Mouse (Mus musculus) adrenal gland, postnatal 36 days (tissue): ENCODE data around the gene Mxd4. TPM values are rescaled to one million over a fixed set of nuclear protein-coding genes. Genes with fewer than 3 reads are reported as not detected.

ENCODE experiments used
- DNase-seq, 2 experiments: peaks; one replicate each; pipeline ENCODE4 v3.0.0; 2021; ENCODE audit warnings: mixed read lengths in 1 of 2
- total RNA-seq, 2 experiments: library from RNA; stranded (reverse); gene quantifications; 2 replicates each; pipeline ENCODE4 v1.2.3; 2021

The Mxd4 gene
- total RNA-seq, 2 experiments from 2014 or later: 133 to 137 TPM

DNA sequence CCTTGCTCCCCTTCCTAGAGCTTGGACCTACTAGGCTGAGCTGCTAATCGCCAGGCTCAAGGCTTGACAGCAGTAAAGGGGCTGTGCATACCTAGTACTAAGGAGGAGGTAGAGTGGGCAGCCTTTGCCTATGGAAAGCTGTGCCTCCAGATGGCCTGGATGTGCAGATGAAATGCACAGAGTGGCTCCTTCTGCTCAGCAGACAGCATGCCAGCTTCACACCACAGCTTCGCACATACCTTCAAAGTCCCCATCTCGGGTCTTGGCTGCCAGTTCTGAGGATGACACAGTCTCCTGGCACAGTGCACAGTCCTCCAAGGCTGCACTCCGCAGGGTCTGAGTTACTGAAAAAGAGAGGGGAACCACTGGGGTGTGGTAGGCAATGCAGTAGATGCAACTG, 9.7 kb upstream of the Mxd4 start:
- DNase-seq: peak; percentile 33 to 36

DNA sequence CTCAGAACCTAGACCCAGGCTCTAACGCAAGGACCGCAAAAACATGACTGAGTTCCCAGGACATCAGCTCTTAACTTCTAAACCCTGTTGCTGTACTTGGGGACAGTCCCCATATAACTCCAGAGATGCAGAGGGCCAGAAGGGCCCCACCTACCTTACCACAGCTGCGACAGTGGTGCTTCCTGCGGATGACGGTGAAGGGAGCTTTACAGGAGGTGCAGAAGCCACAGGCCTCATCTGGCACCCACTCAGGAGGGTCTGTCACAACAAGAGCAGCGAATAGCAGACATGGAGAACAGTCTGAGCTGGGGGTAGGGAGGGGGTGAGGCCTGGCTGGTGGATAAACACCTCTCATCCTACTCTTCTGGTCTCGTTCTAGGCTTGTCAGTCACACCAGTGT, 8.9 kb upstream of the Mxd4 start:
- no peak for DNase-seq

DNA sequence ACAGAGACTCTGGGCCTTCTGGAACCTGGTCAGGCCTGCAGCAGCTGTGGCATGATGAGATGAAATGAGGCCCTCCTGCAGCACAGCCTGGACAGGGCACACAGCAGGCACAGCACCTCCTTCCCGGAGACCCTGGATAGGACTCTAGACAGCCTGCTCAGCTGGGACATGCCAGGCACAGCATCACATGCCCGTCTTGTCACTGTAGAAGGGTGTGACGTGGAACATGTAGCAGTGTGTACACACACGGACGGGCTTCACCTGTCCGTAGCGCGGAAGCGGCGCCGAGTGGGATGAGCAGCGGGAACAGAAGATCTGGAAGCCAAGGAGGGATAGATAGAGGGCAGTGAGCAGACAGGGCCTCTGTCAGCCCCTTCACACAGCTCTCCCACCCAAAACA, 8.3 kb upstream of the Mxd4 start:
- DNase-seq: no peak

DNA sequence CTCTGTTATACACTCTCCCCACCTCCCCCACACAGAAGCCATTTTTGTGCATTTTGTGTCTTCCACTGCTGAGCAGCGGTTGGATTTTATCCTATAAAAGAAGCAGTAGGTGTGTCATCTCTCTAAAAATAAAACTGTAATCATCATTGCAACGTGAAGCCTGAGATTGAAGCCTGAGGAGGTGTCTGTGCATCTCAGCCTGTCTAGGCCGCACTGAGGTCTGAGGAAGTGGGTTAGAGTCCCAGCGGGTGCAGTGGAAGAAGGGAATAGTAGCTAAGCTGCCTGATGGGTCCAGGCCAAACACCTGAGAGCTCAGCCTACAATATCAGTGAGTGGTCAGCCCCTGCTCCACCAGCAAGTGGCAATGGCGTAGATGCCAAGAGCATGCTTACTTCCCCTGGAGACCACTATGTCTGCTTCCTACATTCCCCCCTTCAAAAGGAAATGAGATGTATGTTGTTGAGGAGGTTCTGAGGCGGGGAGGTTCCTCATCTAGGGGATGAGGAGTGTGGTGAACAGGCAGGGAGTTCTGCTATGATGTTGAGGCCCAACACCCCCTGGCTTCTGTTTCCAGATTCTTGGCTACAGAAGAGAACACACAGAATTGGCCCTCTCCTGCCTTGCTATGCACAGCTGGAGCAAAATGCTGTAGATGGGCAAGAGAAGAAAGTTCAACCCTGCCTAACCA, 7.6 kb upstream of the Mxd4 start:
- DNase-seq: no peak

DNA sequence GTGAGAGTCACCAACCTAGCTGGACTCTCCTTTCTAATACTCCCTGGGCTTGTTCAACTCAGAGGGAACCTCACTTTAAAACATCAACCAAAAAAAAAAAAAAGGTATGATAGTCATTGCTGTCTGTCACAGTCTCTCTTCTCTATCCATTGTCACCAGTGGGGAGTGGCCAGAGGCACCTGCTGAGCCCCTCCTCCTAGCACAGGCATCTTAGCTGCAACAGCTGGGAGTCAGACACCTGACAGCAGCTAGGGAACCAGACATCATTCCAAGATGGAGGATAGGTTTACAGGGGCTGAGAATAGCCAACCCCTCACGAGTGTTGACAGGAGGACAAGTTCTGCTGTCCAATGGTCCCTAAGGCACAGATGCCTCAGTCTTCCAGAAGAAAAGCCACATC, 6.9 kb upstream of the Mxd4 start:
- no peak for DNase-seq

DNA sequence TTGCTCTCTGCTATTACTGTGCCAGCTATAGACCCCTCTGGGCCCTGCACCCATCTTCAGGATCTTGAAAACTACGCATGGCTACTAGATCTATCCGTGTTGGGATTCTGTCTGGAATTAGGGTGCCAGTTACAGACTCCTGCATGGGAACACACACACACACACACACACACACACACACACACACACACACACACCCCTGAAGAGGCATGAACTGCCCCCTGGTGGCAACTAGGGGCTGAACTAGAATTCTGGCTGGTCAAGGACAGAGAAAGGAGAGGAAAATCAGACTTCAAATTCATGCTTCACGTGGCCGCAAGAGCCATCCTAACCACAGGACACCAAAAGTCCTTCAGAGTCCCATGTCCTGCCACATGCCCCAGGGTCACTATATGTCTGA, 4.3 kb upstream of the Mxd4 start:
- DNase-seq: peak; percentile 42 to 56

DNA sequence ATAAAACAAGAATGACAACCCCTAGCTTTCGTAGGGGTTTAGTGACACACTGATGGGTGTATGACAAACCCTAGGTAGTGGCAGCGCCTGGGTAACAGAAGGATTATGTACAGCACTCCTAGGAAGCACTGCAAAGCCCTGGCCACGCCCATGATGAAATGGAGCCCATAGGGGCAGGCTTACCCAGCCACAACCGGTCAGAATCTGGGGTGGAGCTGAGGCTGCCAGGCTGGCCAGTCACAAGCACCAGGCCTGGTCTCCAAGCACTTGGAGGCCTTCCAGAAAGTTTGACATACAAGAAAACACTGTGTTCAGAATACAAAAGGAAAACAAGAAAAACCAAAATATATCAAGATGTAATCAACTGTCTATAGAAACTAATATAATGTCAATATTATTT, 3.5 kb upstream of the Mxd4 start:
- peak; percentile 73 to 76 for DNase-seq

DNA sequence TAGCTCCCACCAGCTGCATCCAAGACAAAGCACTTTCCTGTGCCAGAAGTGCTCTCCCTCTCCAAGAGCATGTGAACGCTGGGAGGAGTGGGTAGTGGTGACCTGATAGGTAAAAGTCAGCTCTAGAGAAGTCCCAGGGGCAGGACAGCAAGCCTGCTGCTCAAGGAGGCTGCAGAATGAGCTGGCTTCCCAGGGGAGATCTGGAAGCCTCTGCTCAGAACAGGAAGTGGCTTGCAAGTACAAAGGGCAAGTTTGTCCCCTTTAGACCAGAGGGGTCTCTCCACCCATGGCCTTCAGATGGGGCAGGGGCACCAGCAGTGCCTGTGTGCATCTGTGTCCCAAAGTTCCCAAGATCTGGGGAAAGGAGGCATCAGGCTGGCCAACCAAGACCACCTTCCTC, 2.0 kb upstream of the Mxd4 start:
- no peak for DNase-seq

DNA sequence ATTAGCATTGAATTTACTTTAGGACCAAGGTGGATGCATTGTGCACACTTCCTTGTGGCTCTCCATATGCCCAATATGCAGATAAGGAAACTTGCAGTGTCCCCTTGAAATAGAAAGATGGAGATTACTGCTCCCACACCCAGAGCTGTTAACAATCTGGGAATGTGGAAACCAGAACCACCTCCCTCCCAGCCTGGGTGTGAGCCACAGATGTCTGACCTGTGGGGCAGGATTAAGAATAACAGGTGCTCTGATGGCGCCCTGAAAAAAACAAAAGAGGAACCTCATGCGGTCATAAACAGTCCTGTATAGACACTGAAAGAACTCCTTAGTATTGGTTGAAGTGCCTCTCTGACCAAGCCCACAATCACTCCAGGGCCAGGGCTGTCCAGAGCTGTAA, 1.3 kb upstream of the Mxd4 start:
- no peak for DNase-seq

DNA sequence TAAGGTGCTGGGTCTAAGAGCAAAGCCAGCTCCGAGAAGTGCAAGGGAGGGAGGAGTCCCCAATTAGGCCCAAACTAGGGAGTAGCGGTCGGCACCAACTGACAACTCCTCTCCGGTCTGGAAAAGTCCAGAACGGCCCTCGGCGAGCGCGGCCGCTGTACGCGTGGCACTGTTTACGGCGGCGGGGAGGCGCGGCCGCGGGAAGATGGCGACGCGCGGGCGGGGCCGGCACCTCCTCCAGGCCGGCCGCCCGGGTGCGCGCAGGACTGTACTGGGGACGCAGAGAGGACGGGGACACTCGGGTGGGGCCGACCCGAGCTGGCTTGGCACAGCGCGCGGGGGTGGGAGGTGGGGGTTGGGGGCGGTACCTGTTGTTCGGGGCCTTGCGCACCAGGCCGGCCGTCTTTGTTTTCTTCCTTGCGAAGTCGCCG, 544 bp downstream of the Mxd4 start:
- DNase-seq: peak; percentile 75 to 85

DNA sequence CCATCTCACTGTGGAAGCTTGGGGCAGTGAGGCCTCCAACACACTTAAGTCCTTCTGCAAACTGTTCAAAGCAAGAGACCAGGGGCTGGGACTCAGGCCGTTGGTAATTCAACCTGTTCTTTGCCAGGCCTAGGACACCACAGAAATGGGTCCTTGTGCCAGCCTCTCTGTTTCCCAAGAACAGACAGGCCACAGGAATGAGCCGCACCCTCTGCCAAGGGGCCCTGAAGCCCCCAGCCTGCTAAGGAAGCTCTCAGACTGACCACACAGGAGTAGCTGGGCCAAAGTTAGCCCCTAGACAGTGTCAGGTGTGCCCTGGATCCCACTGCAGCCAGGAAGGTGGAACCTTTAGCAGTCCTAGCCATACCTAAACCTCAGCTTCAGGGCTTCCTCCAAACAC, 1.1 kb downstream of the Mxd4 start:
- no peak for DNase-seq

DNA sequence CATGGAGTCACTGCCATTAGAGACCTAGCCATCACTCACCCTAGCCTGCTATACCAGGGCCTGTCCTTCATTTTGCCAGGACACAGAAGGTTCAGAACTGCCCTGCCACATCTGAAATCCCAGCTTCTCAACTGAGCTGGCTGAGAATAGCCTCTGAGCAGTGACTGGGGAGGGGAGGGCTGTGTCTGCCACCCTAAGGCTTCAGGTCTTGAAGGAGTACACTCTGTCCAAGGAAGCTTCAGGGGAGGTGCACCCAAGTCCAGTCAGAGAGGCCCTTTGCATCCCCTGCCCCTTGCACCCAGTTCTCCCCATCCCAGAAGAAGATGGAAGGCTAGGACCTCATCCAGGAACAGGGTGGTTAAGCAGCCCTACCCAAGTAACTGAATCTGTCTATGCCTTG, 1.7 kb downstream of the Mxd4 start:
- DNase-seq: no peak

DNA sequence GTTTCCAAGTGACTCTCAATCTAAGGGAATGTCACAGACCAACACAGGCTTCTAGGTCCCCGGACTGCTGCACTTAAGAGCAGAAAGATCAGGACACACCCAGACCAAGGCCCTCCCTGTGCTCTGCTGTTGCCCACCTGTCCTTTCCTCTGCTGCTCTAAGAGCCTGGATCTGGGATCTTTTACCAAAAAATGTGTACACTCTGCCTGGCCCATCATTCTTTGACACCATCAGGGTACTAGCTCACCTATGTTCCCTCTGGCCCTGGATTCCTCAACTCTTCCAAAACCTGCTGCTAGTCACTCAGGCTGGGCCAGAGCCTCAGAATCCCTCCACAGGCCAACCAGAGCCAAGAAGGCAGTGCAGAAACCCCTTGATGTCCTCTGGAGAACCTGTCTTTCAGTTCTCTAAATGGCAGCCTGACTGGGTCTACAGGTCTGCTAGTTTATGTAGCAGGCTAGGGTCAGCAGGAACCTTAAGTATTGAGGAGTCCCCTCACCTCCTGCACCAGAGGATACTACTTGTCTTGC, 2.4 kb downstream of the Mxd4 start:
- no peak for DNase-seq

DNA sequence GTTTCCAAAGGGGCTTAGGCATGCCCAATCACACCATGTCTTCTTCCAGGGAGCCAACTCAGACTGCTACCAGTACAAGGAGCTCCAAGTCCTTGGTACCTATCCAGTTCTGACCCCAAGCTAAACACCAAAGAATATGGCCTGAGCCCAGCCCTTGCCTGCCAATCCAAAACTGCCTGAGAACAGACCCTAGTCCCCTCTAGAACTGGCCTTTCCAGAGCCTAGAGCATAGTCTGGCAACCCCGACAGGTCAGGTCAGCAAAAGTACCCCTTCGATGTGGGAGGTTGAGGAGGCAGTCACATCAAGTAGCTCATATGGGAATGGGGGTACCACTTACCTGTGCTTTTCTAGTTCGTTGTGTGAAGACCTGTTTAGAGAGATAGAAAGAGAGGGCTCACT, 3.5 kb downstream of the Mxd4 start:
- no peak for DNase-seq

DNA sequence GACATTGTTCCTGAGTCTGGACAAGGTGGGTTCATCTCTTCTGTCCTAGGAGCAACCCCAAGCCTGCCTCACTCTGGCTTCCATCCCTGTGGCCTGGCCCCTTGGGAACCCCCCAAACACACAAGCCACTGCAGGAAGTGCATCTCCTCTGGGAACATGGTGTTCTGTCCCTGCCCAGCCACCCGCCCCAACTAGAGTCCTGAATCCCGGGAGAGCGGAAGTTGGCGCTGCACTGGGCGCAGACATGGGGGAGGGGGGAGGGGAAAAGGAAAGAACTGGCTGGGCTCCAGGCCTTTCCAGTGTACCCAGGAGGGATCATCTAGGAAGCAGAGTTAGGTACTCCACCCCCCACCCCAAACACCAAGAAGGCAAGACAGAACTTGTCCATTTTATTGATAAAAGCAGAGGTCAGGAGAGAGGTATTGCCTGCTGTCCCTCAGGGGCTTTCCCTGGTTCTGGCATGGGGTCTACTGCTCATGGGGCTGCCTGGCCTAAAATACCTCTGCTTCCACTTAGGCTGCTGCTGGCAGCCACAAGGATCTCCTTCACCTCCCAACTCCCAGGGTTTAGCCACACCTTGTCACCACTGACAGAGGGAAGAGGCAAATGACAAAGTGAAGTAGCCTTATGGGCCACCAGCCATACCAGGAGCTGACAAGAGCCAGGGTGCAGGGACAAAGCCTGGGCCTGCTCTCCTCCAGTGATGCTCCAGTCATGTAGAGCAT, 4.2 kb downstream of the Mxd4 start:
- DNase-seq: peak; percentile 65 to 71

DNA sequence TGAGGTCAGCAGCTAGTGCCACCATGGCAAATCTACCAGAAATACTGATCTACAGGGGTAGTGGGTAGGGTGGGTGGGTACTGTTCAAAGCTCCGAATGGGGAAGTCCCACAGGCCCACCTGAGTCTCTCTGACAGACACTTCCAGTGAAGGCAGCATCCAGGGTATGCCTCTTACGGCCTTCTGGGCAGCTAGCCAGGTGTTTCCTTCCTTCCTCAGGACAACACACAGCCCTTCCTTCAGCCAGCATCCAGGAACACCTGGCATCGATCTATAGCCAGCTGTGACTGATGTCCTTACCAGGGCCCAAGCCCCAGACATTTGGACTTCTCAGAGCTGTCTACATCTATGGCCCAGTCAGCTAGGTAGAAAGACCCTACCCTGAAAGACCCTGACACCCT, 5.0 kb downstream of the Mxd4 start:
- peak; percentile 52 to 59 for DNase-seq

DNA sequence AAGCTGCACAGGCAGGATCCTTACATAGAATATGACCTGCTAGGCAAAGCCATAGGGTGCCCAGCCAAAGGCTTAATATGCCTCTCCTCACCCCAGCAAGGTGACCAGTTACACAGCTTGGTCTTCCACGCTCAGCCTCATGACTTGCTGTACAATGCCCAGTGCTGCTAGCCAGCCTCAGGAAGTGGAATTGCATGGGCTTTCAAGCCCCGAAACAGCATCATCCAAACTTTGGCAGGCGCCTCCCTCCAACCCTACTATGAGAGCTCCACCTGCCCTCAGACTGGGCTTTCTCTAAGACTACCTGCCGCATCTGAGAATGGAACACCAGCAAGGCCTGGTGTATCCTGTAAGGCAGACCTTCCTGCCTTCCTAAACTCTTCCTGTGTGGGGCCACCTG, 9.7 kb downstream of the Mxd4 start:
- DNase-seq: no peak

DNA sequence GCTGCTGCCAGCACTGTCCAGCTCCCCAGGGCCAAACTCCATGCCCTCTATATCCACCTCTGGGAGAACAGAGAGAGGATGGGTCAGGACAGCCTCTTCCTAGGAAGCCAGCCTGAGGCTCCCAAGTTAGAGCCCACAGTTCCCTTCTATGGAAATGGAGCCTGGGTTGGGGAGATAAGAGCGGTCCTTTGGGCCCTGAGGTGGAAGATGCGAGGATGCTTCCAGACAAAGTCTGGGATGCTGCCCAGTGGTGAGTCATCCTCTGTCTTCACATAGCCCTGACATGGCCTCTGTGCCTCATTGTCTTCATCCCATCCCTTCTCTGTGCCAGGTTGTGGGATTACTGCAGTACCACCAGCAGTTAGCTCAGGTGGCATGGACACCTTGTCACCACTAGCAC, 10.4 kb downstream of the Mxd4 start:
- peak; percentile 56 to 57 for DNase-seq

DNA sequence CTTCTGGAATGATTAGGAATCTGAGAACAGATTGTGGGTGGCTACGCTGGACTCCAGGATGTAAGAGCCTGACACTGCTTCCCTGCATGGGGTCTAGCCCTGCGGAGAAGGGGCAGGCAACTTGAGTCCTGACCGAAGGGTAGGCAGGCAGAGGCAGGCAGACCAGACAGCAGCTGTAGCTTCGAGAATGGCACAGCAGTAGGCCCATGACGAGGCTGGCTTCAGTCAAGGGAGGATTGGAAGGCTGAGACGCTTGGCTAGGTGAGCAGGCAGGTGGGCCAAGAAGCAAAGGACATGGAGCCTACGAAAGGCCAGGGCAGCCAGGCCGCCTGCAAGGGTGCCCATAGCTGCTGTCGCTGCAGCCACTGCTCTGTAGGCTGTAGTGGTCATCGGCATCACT, 10.8 kb downstream of the Mxd4 start:
- DNase-seq: no peak

DNA sequence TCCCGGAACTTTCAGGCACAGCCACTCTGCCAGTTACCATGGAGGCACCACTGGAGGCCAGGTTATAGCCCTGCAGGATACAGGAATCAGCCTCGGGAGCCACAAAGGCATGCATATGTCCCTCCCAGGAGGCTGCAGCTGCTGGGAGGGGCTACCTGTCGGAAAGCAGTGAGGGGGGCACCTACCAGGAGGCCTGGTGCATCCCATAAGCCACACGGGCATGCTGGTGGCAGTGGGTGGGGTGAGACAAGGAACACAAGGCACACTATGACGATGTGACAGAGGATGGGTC, 12.2 kb downstream of the Mxd4 start:
- DNase-seq: no peak

DNA sequence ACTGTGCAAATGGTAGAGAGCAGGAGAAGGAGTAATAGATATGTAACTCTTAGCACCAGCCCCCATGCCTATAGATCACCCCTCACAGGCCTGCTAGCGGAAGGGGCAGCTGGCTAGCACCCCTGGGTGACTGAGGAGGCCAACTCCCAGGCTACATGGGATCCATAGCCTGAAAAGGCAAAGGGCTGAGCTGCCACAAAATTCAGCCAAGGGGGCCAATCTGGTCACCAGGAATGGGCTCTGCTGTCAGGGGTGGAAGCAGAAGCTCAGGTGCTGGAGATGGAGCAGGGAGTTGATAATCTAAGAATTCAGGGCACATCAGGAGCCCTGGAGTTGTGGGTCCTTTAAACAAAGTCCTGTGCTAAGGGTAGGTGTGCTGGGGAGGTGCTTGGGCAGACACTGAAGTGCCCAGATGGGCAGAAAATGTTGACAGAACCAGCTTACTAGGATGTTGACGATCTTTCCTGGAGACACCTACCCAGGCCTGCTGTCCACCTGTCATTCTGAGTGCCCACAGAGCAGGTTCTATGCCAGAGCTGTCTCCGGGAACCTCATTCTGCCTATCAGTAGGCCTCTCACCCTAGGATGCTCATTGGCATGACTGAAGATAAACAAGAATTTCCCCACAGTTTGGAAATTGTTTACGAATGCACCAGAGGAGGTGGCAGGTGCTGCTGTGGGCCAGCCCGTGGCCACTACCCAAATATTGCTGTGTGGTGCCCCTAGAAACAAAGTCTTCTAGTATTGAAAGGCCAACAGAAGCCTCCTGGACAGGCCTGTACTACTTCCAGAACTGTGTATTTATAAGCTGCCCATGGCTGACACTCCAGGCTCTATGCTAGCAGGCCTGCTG, 12.7 kb downstream of the Mxd4 start:
- DNase-seq: no peak

DNA sequence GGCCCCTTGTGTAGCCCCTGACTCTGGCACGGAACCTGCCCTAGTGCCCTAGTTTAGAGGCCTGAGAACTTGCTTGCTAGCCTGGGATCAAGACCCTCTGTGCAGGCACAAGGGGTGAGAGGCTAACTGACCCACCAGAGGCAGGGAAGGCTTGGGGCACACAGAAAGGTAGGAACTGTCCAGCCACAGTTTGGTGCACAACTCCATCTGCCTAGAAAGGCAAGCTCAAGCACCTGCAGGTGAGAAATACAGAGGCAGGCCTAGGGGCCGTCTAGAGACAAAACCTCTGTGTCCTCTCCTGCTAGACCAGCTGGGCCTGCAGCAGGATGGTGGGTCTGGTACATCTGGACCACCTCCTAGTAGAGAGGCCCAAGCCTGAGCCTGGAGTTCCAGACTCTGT, 13.5 kb downstream of the Mxd4 start:
- DNase-seq: no peak

DNA sequence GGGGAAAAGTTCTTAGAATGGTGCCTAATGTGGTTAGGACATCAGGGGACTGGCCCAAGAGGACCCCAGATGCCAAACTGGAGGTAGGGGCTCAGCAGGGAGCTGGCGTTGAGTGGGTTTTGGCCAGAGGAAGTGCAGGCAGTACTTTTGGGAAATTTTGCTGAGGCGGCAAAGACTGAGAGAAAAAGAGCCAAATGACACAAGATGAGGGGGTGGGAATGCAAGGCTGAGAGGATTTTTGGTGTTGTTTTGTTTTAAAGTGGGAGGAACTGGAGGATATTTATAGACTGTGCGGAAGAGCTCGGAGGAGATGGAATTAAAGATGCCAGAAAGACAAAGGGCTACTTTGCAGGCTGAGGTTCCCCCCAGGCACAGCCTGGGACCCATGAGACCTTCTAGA, 16.8 kb downstream of the Mxd4 start:
- DNase-seq: no peak
